Mouse (Mus musculus) lung, adult 2 months (tissue): ENCODE data around the gene 4930442H23Rik.

Source experiments
- CTCF ChIP-seq: fragments of 200-500 bp; IDR thresholded peaks from 2 replicates; pipeline ENCODE4 v1.5.1; 2011; ENCODE audit warnings: mild to moderate bottlenecking, low read length, control low read depth; ENCODE audit not compliant: insufficient read depth
- POLR2A ChIP-seq: fragments of 200-500 bp; IDR thresholded peaks from 2 replicates; pipeline ENCODE4 v1.6.1; 2011; ENCODE audit warnings: low read depth, mild to moderate bottlenecking, control low read depth, low read length, borderline replicate concordance; ENCODE audit errors: extremely low read depth

DNA sequence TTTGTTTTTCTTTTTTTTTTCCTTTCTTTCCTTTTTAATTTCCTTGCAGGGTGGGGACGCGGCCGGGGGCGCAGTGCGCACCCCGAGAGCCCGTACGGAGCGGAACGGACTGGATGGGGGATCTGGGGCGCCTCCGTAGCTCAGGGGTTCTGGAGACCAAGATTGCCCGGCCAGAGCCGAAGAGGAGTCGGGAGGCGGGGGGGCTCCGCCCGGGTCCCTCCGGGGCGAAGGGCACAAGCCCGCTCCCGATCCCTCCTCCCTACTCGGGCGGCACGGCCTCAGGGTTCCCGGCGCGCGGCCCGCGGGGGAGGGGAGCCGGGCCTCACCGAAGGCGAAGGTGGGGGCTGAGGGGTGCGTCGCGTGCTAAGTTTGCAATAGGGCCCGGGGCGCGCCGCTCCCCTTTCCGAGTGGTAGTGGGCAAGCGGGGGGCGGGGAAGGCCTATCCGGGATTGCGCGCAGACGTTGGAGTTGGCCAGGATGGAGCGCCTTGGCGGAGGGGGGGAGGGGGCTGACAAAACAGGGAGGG, 46.9 kb downstream of the 4930442H23Rik start:
- no peak for TF ChIP-seq CTCF
- no peak for TF ChIP-seq POLR2A
